Mouse (Mus musculus) gastrocnemius, adult 8-10 months (tissue): ENCODE data around the gene Ints3. TPM values are rescaled to one million over a fixed set of nuclear protein-coding genes. Genes with fewer than 3 reads are reported as not detected.
"Not testable (repeated sequence)": the region's sequence is repeated elsewhere in the genome, so short reads cannot be mapped to it uniquely, and the experiment has no call there.

Experiments used
- DNase-seq, 2 experiments: peaks; one replicate each; pipeline ENCODE4 v3.0.0; 2022; ENCODE audit warnings: low spot score in 2 of 2
- total RNA-seq, 4 experiments: library from RNA; stranded (reverse); gene quantifications; 2 replicates each; pipeline ENCODE4 v1.2.4; 2022

Ints3 gene
- total RNA-seq, 4 experiments from 2014 or later, result 14.0 to 16.8 (median 14.8) TPM

- DNase-seq, result no peak
Measured at GRCm38 (mm10) chr3:90357959-90358358, 75.5 kb downstream of the Ints3 start.

- no peak for DNase-seq
Measured at GRCm38 (mm10) chr3:90347847-90348246, 85.6 kb downstream of the Ints3 start.

DNA sequence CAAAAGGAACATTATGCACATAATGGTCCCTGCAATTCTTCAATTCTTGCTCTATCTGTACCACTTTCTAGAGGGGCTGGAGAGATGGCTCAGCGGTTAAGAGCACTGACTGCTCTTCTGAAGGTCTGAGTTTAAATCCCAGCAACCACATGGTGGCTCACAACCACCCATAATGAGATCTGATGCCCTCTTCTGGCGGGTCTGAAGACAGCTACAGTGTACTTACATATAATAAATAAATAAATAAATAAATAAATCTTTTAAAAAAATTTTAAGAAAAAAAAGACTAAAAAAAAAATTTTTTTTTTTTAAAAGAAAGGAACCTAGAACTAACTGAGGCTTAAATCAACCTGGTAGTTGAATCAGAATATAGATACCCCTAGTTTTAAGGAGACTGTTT, 90.6 kb downstream of the Ints3 start:
- DNase-seq, result not testable (repeated sequence)

Other genes starting within 250 kb of the Ints3 start
- gene Rps27, start 220.0 kb downstream of the Ints3 start, total RNA-seq, result 1,000 to 10,000 TPM; 1,066 to 1,242 (median 1,083) TPM
- gene Rab13, start 219.9 kb downstream of the Ints3 start, total RNA-seq, result 10 to 100 TPM in 1 of 4 experiments, 1 to 10 TPM in 3; 5.7 to 11.6 (median 8.8) TPM
- gene Jtb, start 202.0 kb downstream of the Ints3 start, total RNA-seq, result 10 to 100 TPM; 67.8 to 75.4 (median 71.8) TPM
- not detected for gene Creb3l4, start 190.1 kb downstream of the Ints3 start, total RNA-seq
- gene Slc39a1, start 185.4 kb downstream of the Ints3 start, total RNA-seq, result 10 to 100 TPM; 37.8 to 46.4 (median 43.6) TPM
- gene Crtc2, start 179.5 kb downstream of the Ints3 start, total RNA-seq, result 10 to 100 TPM; 15.3 to 21.7 (median 16.5) TPM
- 100 to 1,000 TPM in 1 of 4 experiments, 10 to 100 TPM in 3; 76.0 to 106 (median 85.8) TPM for gene Dennd4b, start 168.4 kb downstream of the Ints3 start, total RNA-seq
- gene Gatad2b, start 140.4 kb downstream of the Ints3 start, total RNA-seq, result 10 to 100 TPM; 55.0 to 69.8 (median 62.6) TPM
- gene Slc27a3, start 43.7 kb downstream of the Ints3 start, total RNA-seq, result 1 to 10 TPM in 2 of 4 experiments, under 1 TPM in 2; 0.65 to 1.1 (median 0.96) TPM
- 1 to 10 TPM; 3.8 to 6.9 (median 6.1) TPM for gene Npr1, start 32.2 kb upstream of the Ints3 start, total RNA-seq
- 10 to 100 TPM; 24.4 to 33.4 (median 26.9) TPM for gene Ilf2, start 42.5 kb upstream of the Ints3 start, total RNA-seq
- 10 to 100 TPM; 77.7 to 93.9 (median 78.5) TPM for gene Snapin, start 57.4 kb upstream of the Ints3 start, total RNA-seq
- gene Chtop, start 75.9 kb upstream of the Ints3 start, total RNA-seq, result 100 to 1,000 TPM; 112 to 117 (median 114) TPM
- 100 to 1,000 TPM; 157 to 190 (median 173) TPM for gene S100a1, start 80.8 kb upstream of the Ints3 start, total RNA-seq
- gene S100a13, start 80.8 kb upstream of the Ints3 start, total RNA-seq, result 10 to 100 TPM in 3 of 4 experiments, 1 to 10 TPM in 1; 7.5 to 16.2 (median 11.8) TPM
- not detected for gene S100a14, start 93.2 kb upstream of the Ints3 start, total RNA-seq
- 10 to 100 TPM; 50.1 to 57.1 (median 51.9) TPM for gene S100a16, start 103.6 kb upstream of the Ints3 start, total RNA-seq
- not detected for gene S100a3, start 127.0 kb upstream of the Ints3 start, total RNA-seq
- gene S100a2, start 156.6 kb upstream of the Ints3 start, total RNA-seq, result not detected
- gene Gm42674, start 168.3 kb upstream of the Ints3 start, total RNA-seq, result not detected
- gene S100a4, start 170.1 kb upstream of the Ints3 start, total RNA-seq, result 10 to 100 TPM in 2 of 4 experiments, 1 to 10 TPM in 2; 4.9 to 29.2 (median 11.3) TPM
- 1 to 10 TPM in 2 of 4 experiments, under 1 TPM in 1, not detected in 1; 0.68 to 2.5 (median 2.2) TPM for gene S100a5, start 174.9 kb upstream of the Ints3 start, total RNA-seq
- 10 to 100 TPM; 38.3 to 90.6 (median 55.1) TPM for gene S100a6, start 179.3 kb upstream of the Ints3 start, total RNA-seq
- not detected for gene S100a7a, start 220.4 kb upstream of the Ints3 start, total RNA-seq
- gene S100a8, start 235.4 kb upstream of the Ints3 start, total RNA-seq, result under 1 TPM in 2 of 4 experiments, not detected in 2; 0.75 to 0.92 TPM